Mouse (Mus musculus) olfactory bulb, adult 2 months (tissue): ENCODE data around the gene Zfyve28. TPM values are rescaled to one million over a fixed set of nuclear protein-coding genes. Genes with fewer than 3 reads are reported as not detected.

Experiments used
- H3K27ac ChIP-seq: fragments of 200-500 bp; 2 replicates; pipeline ENCODE4 v1.5.1; 2012; ENCODE audit warnings: low read depth, low read length; ENCODE audit not compliant: insufficient read depth
- H3K4me1 ChIP-seq: fragments of 200-500 bp; 2 replicates; pipeline ENCODE4 v1.6.1; 2012; ENCODE audit warnings: low read length; ENCODE audit not compliant: control insufficient read depth, insufficient read depth
- H3K4me3 ChIP-seq: fragments of 200-500 bp; 2 replicates; pipeline ENCODE4 v1.5.1; 2012; ENCODE audit warnings: mild to moderate bottlenecking, low read depth, low read length, moderate library complexity; ENCODE audit not compliant: insufficient read depth
- CTCF ChIP-seq: fragments of 200-500 bp; IDR thresholded peaks from 2 replicates; pipeline ENCODE4 v1.5.1; 2012; ENCODE audit warnings: low read depth, mild to moderate bottlenecking, low read length, moderate library complexity; ENCODE audit not compliant: insufficient read depth
- POLR2A ChIP-seq: fragments of 200-500 bp; IDR thresholded peaks from 2 replicates; pipeline ENCODE4 v1.6.1; 2012; ENCODE audit warnings: mild to moderate bottlenecking, low read depth, low read length, moderate library complexity; ENCODE audit not compliant: insufficient read depth
- WGBS: fragments of 180-500 bp; shearing (Covaris S2); methylation state at CpG from one replicate; pipeline ENCODE4 v1.1.7; 2018; 5-methylcytosine and 5-hydroxymethylcytosine counted together
- polyA plus RNA-seq: library from polyadenylated mRNA; stranded (reverse); fragments of >200 nt; gene quantifications from 2 replicates; pipeline ENCODE4 v1.2.4, GENCODE M21; 2012; ENCODE audit warnings: low replicate concordance; ENCODE audit not compliant: missing spikeins, insufficient read depth, insufficient read length

Gene Zfyve28
- polyA plus RNA-seq, 1 experiment, result not detected

GRCm38 (mm10) chr5:34207503-34207902, 80.7 kb downstream of the Zfyve28 start:
- 19% methylated on average over 3 of the region's 3 CpGs for WGBS
- TF ChIP-seq POLR2A, result no peak
- TF ChIP-seq CTCF, result no peak
- H3K27ac ChIP-seq, result no peak overlapping the region
- H3K4me3 ChIP-seq, result no peak overlapping the region
- H3K4me1 ChIP-seq, result peaks cover 6% of the 10 kb centered on the region

GRCm38 (mm10) chr5:34205788-34206187, 82.5 kb downstream of the Zfyve28 start:
- H3K4me1 ChIP-seq, result peaks cover 6% of the 10 kb centered on the region
- no peak for TF ChIP-seq CTCF
- TF ChIP-seq POLR2A, result no peak
- WGBS, result 91% methylated on average over 2 of the region's 2 CpGs
- H3K27ac ChIP-seq, result no peak overlapping the region
- no peak overlapping the region for H3K4me3 ChIP-seq

GRCm38 (mm10) chr5:34204911-34205310, 83.3 kb downstream of the Zfyve28 start:
- TF ChIP-seq CTCF (no peak), POLR2A (no peak)
- peaks cover 6% of the 10 kb centered on the region for H3K4me1 ChIP-seq
- no peak overlapping the region for H3K4me3 ChIP-seq
- 94% methylated on average over 2 of the region's 2 CpGs for WGBS
- H3K27ac ChIP-seq, result no peak overlapping the region

GRCm38 (mm10) chr5:34202006-34202405, 86.2 kb downstream of the Zfyve28 start:
- no peak overlapping the region for H3K27ac ChIP-seq
- H3K4me1 ChIP-seq, result no peaks in the 10 kb centered on the region
- WGBS, result 66% methylated on average over 4 of the region's 4 CpGs
- TF ChIP-seq POLR2A (no peak), CTCF (no peak)
- no peak overlapping the region for H3K4me3 ChIP-seq

GRCm38 (mm10) chr5:34201396-34201795, 86.9 kb downstream of the Zfyve28 start:
- Histone ChIP-seq H3K4me1 (no peaks in the 10 kb centered on the region), H3K4me3 (no peak overlapping the region), H3K27ac (no peak overlapping the region; the same call in 1 of the 2 replicates)
- no peak for TF ChIP-seq POLR2A
- TF ChIP-seq CTCF, result no peak
- 30% methylated on average over 2 of the region's 2 CpGs for WGBS

GRCm38 (mm10) chr5:34198615-34199014, 89.6 kb downstream of the Zfyve28 start:
- Histone ChIP-seq H3K4me1 (peaks cover 4% of the 10 kb centered on the region; the same call in 1 of the 2 replicates), H3K27ac (no peak overlapping the region), H3K4me3 (no peak overlapping the region)
- TF ChIP-seq POLR2A (no peak), CTCF (no peak)
- WGBS, result 85% methylated on average over 6 of the region's 6 CpGs

- 76% methylated on average over 4 of the region's 4 CpGs for WGBS
- TF ChIP-seq CTCF, result no peak
- TF ChIP-seq POLR2A, result no peak
These were observed 91.0 kb downstream of the Zfyve28 start for GRCm38 (mm10) chr5:34197243-34197642.

GRCm38 (mm10) chr5:34196423-34196822, 91.8 kb downstream of the Zfyve28 start:
- 78% methylated on average over 7 of the region's 7 CpGs for WGBS
- no peak overlapping the region for H3K4me3 ChIP-seq
- no peak overlapping the region for H3K27ac ChIP-seq
- H3K4me1 ChIP-seq, result peaks cover 4% of the 10 kb centered on the region; the same call in 1 of the 2 replicates
- no peak for TF ChIP-seq CTCF
- no peak for TF ChIP-seq POLR2A

More at GRCm38 (mm10) chr5:34197243-34197642, 91.0 kb downstream of the Zfyve28 start:
- Histone ChIP-seq H3K27ac (no peak overlapping the region), H3K4me3 (no peak overlapping the region), H3K4me1 (peaks cover 4% of the 10 kb centered on the region; the same call in 1 of the 2 replicates)

- TF ChIP-seq CTCF (no peak), POLR2A (no peak)
- Histone ChIP-seq H3K27ac (no peak overlapping the region), H3K4me1 (peaks cover 4% of the 10 kb centered on the region; the same call in 1 of the 2 replicates), H3K4me3 (no peak overlapping the region)
- 95% methylated on average over 12 of the region's 12 CpGs for WGBS
These were observed 92.5 kb downstream of the Zfyve28 start for GRCm38 (mm10) chr5:34195786-34196185.

GRCm38 (mm10) chr5:34194975-34195662, 93.1 kb downstream of the Zfyve28 start:
- no peak for TF ChIP-seq CTCF
- TF ChIP-seq POLR2A, result no peak
- H3K4me1 ChIP-seq, result peaks cover 4% of the 10 kb centered on the region; the same call in 1 of the 2 replicates
- no peak overlapping the region for H3K4me3 ChIP-seq
- WGBS, result 65% methylated on average over 6 of the region's 6 CpGs
- 0 out of 2 replicates have a peak overlapping the region, but pooled peaks have one; percentile 43 for H3K27ac ChIP-seq
